Mouse (Mus musculus) layer of hippocampus, adult 18-20 months (tissue): Measurements from ENCODE around the gene Zswim1. TPM values are rescaled to one million over a fixed set of nuclear protein-coding genes. Genes with fewer than 3 reads are reported as not detected.
A peak's percentile ranks its signal among the peaks of the same experiment; 100 is the strongest.

Experiments
- DNase-seq, 2 experiments: peaks; one replicate each; pipeline ENCODE4 v3.0.0; 2022; ENCODE audit warnings: low spot score in 2 of 2
- long read RNA-seq: library from polyadenylated mRNA; stranded (forward); transcript quantifications from one replicate; pipeline ENCODE4 v2.0.0, GENCODE M21; 2021
- total RNA-seq, 2 experiments: library from RNA; stranded (reverse); gene quantifications; 2 replicates each; pipeline ENCODE4 v1.2.3; 2021

The Zswim1 gene
- total RNA-seq: 10 to 100 TPM; 22.7 to 26.3 TPM
- long read RNA-seq, transcript Zswim1-201 (2 exons, 2,705 nt): major isoform, 68 of 78 reads
- long read RNA-seq, partial matches to known transcripts: 0 of 78 reads
- long read RNA-seq, other reads (novel, unspliced or antisense): 10 of 78 reads

- peak; percentile 99 to 100 for DNase-seq
Observed at GRCm38 (mm10) chr2:164822636-164823165, at the start of gene Zswim1. Gene Zswim1 (plus strand): TSS chr2:164822686.

DNA sequence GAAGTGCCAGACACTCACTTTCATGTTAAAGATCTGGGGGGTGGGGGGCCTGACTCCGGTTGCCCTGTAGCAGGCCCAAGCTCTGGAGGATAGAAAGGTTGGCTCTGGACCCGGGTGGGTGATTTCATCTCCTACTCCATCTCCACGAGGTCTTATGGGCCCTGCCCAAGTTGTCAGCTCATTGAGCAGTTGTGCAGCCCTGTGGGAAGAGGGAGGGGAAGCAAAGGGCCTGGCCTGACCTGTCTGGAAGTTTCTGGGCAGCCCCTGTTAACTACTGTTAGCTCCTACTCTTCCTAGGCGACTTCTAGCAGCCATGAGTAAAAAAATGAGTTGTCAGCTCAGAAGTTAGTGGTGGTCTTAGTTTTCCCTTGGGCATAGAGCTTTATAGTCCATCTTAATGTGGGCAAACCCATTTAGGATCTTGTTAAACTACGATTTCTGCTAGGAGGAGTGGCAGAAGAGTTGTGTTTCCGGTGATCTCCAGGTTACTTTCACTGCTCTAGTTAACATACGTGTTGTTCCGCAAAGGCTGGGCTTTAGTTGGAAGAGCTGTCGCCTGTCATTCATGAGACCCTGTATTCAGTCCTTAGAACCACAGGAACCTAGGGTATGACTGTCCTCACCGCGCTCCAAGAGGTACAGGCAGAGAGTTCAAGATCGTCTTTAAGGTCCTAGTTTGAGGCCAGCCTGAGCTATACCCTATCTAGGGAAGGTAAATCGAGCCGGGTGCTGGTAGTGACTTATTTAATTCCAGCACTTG lies 49.1 kb upstream of the Zswim1 start:
- no peak for DNase-seq

DNA sequence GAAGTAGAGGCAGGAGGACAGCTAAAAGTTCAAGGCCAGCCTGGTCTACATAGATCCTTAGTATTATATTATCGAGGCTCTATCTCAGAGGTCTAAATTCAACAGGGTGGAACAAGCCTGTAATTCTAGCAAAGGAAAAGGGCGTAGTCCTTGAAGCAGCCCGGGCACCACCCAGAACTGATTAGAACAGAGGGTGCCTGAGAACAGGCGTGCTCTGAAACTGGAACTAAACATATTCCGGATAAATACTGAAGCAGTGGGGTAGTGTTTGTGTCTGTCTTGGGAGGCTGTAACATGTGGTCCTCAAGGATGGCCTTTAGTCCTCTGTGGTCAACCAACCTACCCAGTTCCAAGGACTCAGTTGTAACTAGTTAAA lies 48.5 kb upstream of the Zswim1 start:
- DNase-seq: no peak

- DNase-seq: no peak
Observed at GRCm38 (mm10) chr2:164776130-164776529, 46.4 kb upstream of the Zswim1 start.

GRCm38 (mm10) chr2:164776801-164777200 lies 45.7 kb upstream of the Zswim1 start:
- DNase-seq: no peak

GRCm38 (mm10) chr2:164777246-164778014 lies 45.1 kb upstream of the Zswim1 start:
- DNase-seq: no peak

DNA sequence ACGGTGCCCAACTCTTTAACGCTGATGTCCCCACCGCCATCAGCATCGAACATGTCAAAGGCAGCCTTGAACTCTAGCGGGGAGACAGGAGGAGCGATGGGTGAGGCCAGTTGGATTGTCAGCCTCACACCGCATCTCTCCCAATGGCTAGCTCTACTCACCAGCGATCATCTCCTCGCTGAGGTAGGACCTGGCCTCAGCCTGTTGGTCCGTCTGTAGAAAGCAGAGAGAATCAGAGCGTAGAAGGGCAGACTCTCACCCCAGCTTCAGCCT lies 44.5 kb upstream of the Zswim1 start:
- no peak for DNase-seq

DNA sequence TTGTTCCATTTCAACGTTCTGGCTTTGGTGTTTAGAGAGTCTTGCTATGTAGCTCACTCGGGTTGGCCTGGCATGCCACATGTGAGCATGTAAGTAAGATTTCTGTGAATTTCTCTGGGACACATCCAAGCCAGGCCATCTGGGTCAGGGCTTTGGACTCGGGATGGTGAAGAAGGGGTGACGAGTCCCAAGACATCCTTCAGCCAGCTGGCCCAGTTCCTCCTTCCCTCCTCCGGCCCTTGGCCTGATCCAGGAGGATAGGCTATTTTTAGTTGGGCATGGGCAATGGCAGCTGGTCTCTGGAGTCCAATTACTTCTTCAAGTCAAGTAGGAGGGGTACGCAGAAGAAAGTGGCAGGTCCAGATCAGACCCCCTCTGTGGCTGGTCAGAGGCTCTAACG lies 43.7 kb upstream of the Zswim1 start:
- DNase-seq: no peak

DNA sequence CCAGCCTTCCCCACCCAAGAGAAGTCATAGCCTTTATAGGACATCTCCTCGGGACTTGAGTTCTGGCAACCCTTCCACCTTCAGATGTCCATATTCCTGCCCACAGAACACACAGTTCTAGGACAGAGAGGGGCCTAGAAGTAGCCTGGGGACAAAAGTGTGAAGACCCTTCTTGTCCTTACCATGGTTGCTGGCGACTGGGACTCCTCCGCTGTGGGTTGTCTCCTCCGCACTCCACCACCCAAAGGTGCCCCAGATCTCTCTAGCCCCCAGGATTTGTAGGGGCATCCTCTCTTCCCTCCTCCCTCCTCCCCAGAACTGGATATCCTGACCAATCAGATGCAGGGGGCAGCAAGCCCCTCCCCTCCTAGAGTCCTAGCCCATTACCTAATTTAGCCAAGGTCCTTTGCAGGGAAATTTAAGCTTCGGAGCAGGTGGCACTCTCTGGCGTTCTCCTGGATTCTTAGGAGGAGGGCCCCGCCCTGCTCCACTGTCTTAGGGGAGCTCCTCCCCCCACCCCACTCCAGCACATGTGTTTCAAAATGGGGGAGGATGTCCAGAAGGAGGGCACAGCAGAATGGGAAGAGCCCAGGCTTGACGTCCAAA lies 42.9 kb upstream of the Zswim1 start, which contains the start of gene Tnnc2:
TSS of gene Tnnc2 (minus strand) at position 487 of the 606 bp plus-strand sequence.
- no peak for DNase-seq

DNA sequence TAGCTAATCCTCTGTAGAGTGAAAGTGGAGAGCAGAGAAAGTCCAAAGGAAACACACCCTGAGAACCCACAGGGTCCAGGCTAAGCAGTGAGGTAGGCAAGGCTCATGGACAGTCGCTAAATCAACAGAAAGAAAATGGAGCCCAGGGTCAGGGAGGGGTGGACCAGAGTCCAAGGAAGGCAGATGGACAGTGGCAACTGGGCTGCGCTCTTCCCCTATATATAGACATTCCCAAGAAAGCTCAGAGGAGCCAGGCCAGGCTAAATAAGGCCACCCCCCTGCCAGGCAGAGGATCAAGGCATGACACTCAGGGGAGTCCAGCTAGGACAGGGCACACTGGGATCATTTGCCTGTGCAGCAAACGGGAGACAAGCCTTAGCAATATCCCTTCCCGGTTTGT lies 40.6 kb upstream of the Zswim1 start:
- DNase-seq: no peak

GRCm38 (mm10) chr2:164783926-164784581 lies 38.4 kb upstream of the Zswim1 start:
- DNase-seq: no peak

DNA sequence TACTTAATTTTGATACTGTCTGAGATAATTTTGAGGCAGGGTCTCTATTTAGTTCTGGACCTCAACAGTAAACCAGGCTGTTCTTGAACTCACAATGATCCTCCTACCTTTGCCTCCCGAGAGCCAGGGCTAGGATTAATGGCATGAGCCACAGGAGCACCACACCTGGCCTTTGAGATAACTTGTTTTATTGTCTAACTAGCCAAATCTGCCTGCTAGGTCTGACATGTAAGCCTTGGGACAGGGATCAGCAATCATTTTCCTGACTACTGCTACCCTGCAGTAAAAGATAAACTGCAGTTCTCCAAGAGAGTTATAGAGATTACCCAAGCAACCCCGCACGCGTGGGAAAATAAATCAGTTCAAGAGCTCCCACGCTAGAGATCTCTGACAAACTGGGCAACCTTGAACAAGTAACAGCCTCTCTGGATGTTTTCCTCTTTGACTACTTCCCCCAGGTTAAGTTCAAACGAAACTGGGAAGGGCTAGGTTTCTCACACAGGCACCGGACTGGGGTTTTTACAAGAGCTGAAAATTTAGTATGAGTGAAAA lies 37.5 kb upstream of the Zswim1 start:
- no peak for DNase-seq

GRCm38 (mm10) chr2:164785481-164786387 lies 36.8 kb upstream of the Zswim1 start, which contains the start of gene Snx21:
Gene Snx21 (plus strand): TSS chr2:164785823.
- peak; percentile 85 to 90 for DNase-seq

GRCm38 (mm10) chr2:164786388-164786885 lies 36.0 kb upstream of the Zswim1 start:
- DNase-seq: no peak

- DNase-seq: no peak
Observed at GRCm38 (mm10) chr2:164787032-164787431, 35.5 kb upstream of the Zswim1 start.

- DNase-seq: no peak
Observed at GRCm38 (mm10) chr2:164787779-164788178, 34.7 kb upstream of the Zswim1 start.

DNA sequence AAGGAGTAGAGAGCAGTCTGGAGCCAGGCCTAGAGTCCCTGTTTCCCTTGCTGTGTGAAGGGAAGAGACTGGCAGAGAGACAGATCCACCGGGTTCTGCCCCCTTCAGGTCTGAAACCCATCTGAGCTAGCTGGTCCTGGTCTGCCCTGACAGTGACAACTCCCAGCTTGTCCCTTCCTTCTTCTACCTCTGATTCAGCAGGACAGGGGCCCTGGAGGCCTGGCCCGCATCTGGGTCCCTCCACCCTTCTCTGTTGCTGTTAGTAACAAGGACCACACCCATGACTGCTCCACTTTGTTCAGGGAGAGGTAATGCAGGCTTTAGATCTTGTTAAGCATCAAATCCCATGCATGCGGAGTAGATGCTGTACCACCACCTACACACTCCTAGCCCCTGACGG lies 34.1 kb upstream of the Zswim1 start:
- DNase-seq: no peak

DNA sequence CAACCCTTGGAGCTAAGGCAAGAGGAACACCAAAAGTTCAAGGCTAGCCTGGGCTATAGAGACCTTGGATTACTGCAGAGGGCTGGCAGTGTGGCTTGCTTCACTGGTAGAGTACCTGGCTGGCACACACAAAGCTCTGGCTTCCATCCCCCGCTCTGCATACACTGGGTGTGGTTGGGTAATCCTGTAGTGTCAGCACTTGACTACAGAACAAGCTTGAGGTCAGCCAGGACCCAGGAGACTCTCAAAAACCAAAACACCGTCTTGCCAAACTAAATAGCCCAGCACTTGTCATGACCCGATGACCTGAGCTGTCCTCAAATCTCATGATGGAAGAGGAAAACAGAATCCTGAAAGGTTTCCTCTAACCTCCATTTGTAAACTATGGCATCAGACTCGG lies 32.0 kb upstream of the Zswim1 start:
- DNase-seq: no peak

DNA sequence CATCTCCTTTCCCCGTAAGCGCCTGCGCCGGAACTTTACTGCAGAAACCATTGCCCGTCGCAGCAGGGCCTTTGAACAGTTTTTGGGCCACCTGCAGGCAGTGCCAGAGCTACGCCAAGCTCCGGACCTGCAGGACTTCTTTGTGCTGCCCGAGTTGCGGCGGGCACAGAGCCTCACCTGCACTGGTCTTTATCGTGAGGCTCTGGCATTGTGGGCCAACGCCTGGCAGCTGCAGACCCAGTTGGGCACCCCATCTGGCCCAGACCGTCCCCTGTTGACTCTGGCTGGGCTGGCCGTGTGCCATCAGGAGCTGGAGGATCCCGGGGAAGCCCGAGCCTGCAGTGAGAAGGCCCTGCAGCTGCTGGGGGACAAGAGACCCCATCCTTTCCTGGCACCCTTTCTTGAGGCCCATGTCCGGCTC lies 30.6 kb upstream of the Zswim1 start:
- DNase-seq: no peak
